Mouse (Mus musculus) heart, embryonic 11.5 days (tissue): Measurements from ENCODE around the gene Nsmce3. TPM values are rescaled to one million over a fixed set of nuclear protein-coding genes. Genes with fewer than 3 reads are reported as not detected.

ENCODE experiments used
- ATAC-seq: fragments of 200-750 bp; cut with Nextera tagmentation; replicated peaks from 2 replicates; pipeline ENCODE4 v1.8.0; 2017; ENCODE audit warnings: moderate library complexity; ENCODE audit not compliant: insufficient number of reproducible peaks, low FRiP score, low TSS enrichment
- H3K27ac ChIP-seq: fragments of 300-500 bp; sonication (generic); 2 replicates; pipeline ENCODE4 v1.5.1; 2014; ENCODE audit warnings: mild to moderate bottlenecking, low read depth, low read length
- H3K27me3 ChIP-seq: fragments of 300-500 bp; sonication (generic); 2 replicates; pipeline ENCODE4 v1.6.1; 2014; ENCODE audit warnings: mild to moderate bottlenecking, low read length, mixed read lengths; ENCODE audit not compliant: control insufficient read depth, insufficient read depth
- H3K36me3 ChIP-seq: fragments of 300-500 bp; sonication (generic); 2 replicates; pipeline ENCODE4 v1.6.1; 2014; ENCODE audit warnings: mild to moderate bottlenecking, low read length, moderate library complexity, mixed read lengths; ENCODE audit not compliant: control insufficient read depth, insufficient read depth
- H3K4me1 ChIP-seq: fragments of 300-500 bp; sonication (generic); 2 replicates; pipeline ENCODE4 v1.6.1; 2014; ENCODE audit warnings: low read length; ENCODE audit not compliant: control insufficient read depth, insufficient read depth
- H3K4me2 ChIP-seq: fragments of 300-500 bp; sonication (generic); 2 replicates; pipeline ENCODE4 v1.6.1; 2014; ENCODE audit warnings: mild to moderate bottlenecking, moderate library complexity
- H3K4me3 ChIP-seq: fragments of 300-500 bp; sonication (generic); 2 replicates; pipeline ENCODE4 v1.5.1; 2014; ENCODE audit warnings: low read depth, low read length
- H3K9ac ChIP-seq: fragments of 300-500 bp; sonication (generic); 2 replicates; pipeline ENCODE4 v1.6.1; 2014; ENCODE audit warnings: mild to moderate bottlenecking, low read depth, low read length, moderate library complexity
- H3K9me3 ChIP-seq: fragments of 300-500 bp; sonication (generic); replicated peaks from 2 replicates; pipeline ENCODE4 v1.6.1; 2016; ENCODE audit warnings: low read length; ENCODE audit not compliant: control insufficient read depth
- WGBS: fragments of 180-500 bp; shearing (Covaris S2); extraction: QIAGEN DNeasy Blood & Tissue Kit; methylation state at CpG from one replicate; pipeline ENCODE4 v1.1.7; 2014; ENCODE audit not compliant: insufficient replicate concordance; 5-methylcytosine and 5-hydroxymethylcytosine counted together
- polyA plus RNA-seq: library from polyadenylated mRNA; unstranded; fragments of >200 nt; fragmentation: Nextera tagmentation; extraction: Ambion mirVana; gene quantifications from 2 replicates; pipeline ENCODE4 v1.2.1, GENCODE M21; 2014

Nsmce3 gene
- polyA plus RNA-seq, 1 experiment from 2014 or later: 9.7 TPM

DNA sequence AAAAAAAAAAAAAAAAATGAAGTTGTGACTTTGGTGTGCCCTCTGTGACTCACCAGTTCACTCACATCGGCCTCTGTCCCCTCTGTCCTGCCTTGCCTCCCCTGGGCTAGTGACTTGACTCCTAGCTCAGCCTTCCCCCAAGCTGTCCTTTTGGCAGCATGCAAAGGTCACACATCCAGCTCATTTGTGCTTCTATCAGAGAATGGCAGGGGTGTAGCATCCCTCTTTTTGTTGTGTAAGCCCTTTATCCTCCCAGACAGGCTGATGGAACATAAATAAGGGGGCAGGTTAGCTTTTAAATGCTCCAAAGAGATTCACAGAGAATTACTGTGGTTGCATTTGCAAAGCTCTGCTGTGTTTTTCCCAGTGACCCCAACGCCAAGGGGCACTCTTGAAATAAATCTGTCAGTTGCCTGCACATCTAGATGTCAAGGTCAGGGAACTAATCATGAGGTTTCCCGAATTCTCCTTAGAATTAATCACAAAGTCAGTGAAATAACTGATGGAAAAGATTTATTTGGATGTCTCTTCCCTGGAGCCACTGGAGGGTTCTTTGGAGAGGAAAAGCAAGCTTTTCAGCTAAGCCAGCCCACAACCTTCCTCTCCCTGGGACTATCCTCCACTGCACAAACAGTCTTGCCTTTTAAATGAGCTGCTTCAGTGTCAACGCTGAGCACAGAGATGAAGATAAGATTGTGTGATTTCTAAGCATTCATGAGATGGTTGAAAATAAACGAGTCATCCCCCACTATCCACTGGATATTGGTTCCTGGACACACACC, 42.4 kb downstream of the Nsmce3 start:
- Histone ChIP-seq H3K4me1 (no peaks in the 10 kb centered on the region), H3K9me3 (peaks cover 2% of the 10 kb centered on the region; the same call in 1 of the 2 replicates), H3K27me3 (no peaks in the 10 kb centered on the region), H3K27ac (no peak overlapping the region), H3K4me2 (no peak overlapping the region), H3K9ac (no peak overlapping the region), H3K4me3 (no peak overlapping the region), H3K36me3 (no peaks in the 10 kb centered on the region)
- WGBS: 44% methylated on average over 5 of the region's 5 CpGs
- ATAC-seq: no peak

DNA sequence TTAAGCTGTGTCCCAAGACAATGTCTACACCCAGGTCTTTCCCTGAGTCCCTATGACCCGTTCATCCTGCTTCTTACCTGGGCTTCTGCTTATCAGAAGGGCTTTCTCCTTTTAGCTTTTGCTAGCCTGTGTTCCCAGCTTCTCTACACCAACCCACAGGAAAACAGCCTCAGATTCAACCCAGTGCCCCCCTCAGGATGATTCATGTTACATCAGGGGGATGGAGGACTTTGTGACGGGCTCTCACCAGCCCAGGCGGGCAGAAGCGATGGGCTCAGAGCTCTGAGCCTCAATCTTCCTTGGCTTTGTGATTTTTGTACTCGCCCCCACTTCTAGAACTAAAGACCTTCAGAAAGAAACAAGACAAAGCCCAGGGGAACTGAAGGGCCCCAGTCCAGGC, 51.7 kb downstream of the Nsmce3 start:
- Histone ChIP-seq H3K27me3 (no peaks in the 10 kb centered on the region), H3K36me3 (no peaks in the 10 kb centered on the region), H3K4me2 (no peak overlapping the region), H3K4me1 (no peaks in the 10 kb centered on the region), H3K27ac (no peak overlapping the region), H3K9me3 (no peaks in the 10 kb centered on the region), H3K9ac (no peak overlapping the region), H3K4me3 (no peak overlapping the region)
- WGBS: 76% methylated on average over 5 of the region's 5 CpGs
- ATAC-seq: no peak

DNA sequence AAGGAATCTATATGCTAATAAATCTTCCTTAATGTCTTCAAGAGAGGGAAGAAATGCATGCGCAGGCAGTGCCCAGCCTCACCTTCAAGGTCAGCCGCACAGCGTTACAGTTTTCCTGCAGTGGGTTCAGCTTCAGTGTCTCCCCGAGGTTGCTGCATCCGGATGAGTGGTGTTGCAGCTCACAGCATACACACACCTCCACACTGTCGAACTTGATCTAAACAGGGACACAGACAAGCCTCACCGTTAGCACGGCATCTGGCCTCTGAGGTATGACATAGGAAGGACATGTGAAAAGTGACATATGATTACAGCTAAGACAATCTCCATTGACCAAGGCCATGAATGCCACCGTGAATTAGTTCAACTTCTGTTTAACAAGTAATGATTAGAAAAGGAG, 53.1 kb downstream of the Nsmce3 start:
- Histone ChIP-seq H3K36me3 (no peaks in the 10 kb centered on the region), H3K4me3 (no peak overlapping the region), H3K9ac (no peak overlapping the region), H3K4me1 (no peaks in the 10 kb centered on the region), H3K9me3 (no peaks in the 10 kb centered on the region), H3K27ac (no peak overlapping the region), H3K4me2 (no peak overlapping the region), H3K27me3 (no peaks in the 10 kb centered on the region)
- ATAC-seq: no peak
- 80% methylated on average over 9 of the region's 9 CpGs for WGBS
